Mouse (Mus musculus) forebrain, embryonic 14.5 days (tissue): ENCODE measurements around the gene Gm49395. TPM values are rescaled to one million over a fixed set of nuclear protein-coding genes. Genes with fewer than 3 reads are reported as not detected.

ENCODE experiments used
- ATAC-seq: fragments of 200-750 bp; cut with Nextera tagmentation; 2 replicates; pipeline ENCODE4 v1.8.0; 2017; ENCODE audit warnings: mild to moderate bottlenecking, moderate library complexity
- DNase-seq: peaks from one replicate; pipeline ENCODE4 v3.0.0-alpha.2; 2015; ENCODE audit warnings: low spot score
- H3K27ac ChIP-seq: fragments of 300-500 bp; sonication (generic); 2 replicates; pipeline ENCODE4 v1.5.1; 2014; ENCODE audit warnings: low read depth, mild to moderate bottlenecking, control low read depth, low read length, moderate library complexity
- H3K27me3 ChIP-seq: fragments of 300-500 bp; sonication (generic); replicated peaks from 2 replicates; pipeline ENCODE4 v1.6.1; 2014; ENCODE audit warnings: low read length, control low read depth, mixed read lengths; ENCODE audit not compliant: control insufficient read depth, insufficient read depth
- H3K36me3 ChIP-seq: fragments of 300-500 bp; sonication (generic); 2 replicates; pipeline ENCODE4 v1.6.1; 2014; ENCODE audit warnings: low read length, control low read depth; ENCODE audit not compliant: control insufficient read depth, insufficient read depth
- H3K4me1 ChIP-seq: fragments of 300-500 bp; sonication (generic); 2 replicates; pipeline ENCODE4 v1.6.1; 2014; ENCODE audit warnings: antibody characterized with exemption, low read length, control low read depth; ENCODE audit not compliant: control insufficient read depth, insufficient read depth
- H3K4me2 ChIP-seq: fragments of 300-500 bp; sonication (generic); 2 replicates; pipeline ENCODE4 v1.6.1; 2014; ENCODE audit warnings: mild to moderate bottlenecking, control low read depth, low read length
- H3K4me3 ChIP-seq: fragments of 300-500 bp; sonication (generic); 2 replicates; pipeline ENCODE4 v1.5.1; 2014; ENCODE audit warnings: low read depth, low read length, control low read depth
- H3K9ac ChIP-seq: fragments of 300-500 bp; sonication (generic); 2 replicates; pipeline ENCODE4 v1.6.1; 2014; ENCODE audit warnings: mild to moderate bottlenecking, low read length, control low read depth, moderate library complexity
- H3K9me3 ChIP-seq: fragments of 300-500 bp; sonication (generic); replicated peaks from 2 replicates; pipeline ENCODE4 v1.6.1; 2016; ENCODE audit warnings: low read length, control low read depth, mixed read lengths; ENCODE audit not compliant: control insufficient read depth
- WGBS: fragments of 180-500 bp; shearing (Covaris S2); extraction: QIAGEN DNeasy Blood & Tissue Kit; methylation state at CpG from one replicate; pipeline ENCODE4 v1.1.7; 2014; 5-methylcytosine and 5-hydroxymethylcytosine counted together
- polyA plus RNA-seq: library from polyadenylated mRNA; unstranded; fragments of >200 nt; fragmentation: Nextera tagmentation; extraction: Ambion mirVana; gene quantifications from 2 replicates; pipeline ENCODE4 v1.2.1, GENCODE M21; 2014

The Gm49395 gene
- 4.0 and 4.9 TPM in 2 replicates for polyA plus RNA-seq

- ATAC-seq (peak; percentile 81), DNase-seq (peak; percentile 66)
- under 1% methylated on average over 39 of the region's 39 CpGs for WGBS
- Histone ChIP-seq H3K36me3 (no peaks in the 10 kb centered on the region), H3K4me1 (peaks cover 10% of the 10 kb centered on the region), H3K9me3 (no peaks in the 10 kb centered on the region), H3K9ac (peak within 1 kb of the TSS; percentile 61), H3K27me3 (peaks cover 16% of the 10 kb centered on the region), H3K27ac (0 out of 2 replicates have a peak within 1 kb of the TSS, but pooled peaks have one; percentile 27), H3K4me2 (peak within 1 kb of the TSS; percentile 86), H3K4me3 (peak within 1 kb of the TSS; percentile 43)
These were observed at the start of gene Gm49395, which contains the start of gene Itga1 for GRCm38 (mm10) chr13:115101355-115102191. Gm49395 (minus strand) TSS chr13:115101921. Itga1 (minus strand) TSS chr13:115101964.

GRCm38 (mm10) chr13:115150602-115151001 is 48.9 kb upstream of the Gm49395 start:
- no peak for ATAC-seq
- Histone ChIP-seq H3K36me3 (no peaks in the 10 kb centered on the region), H3K4me2 (no peak overlapping the region), H3K4me3 (no peak overlapping the region), H3K27ac (no peak overlapping the region), H3K9ac (no peak overlapping the region), H3K4me1 (no peaks in the 10 kb centered on the region), H3K27me3 (no peaks in the 10 kb centered on the region), H3K9me3 (no peaks in the 10 kb centered on the region)
- no peak for DNase-seq
- 94% methylated on average over 1 of the region's 1 CpGs for WGBS

- no peak overlapping the region for H3K4me3 ChIP-seq
- no peak for DNase-seq
- no peaks in the 10 kb centered on the region for H3K9me3 ChIP-seq
- ATAC-seq, result no peak
- H3K4me1 ChIP-seq, result no peaks in the 10 kb centered on the region
- 90% methylated on average over 6 of the region's 6 CpGs for WGBS
- no peaks in the 10 kb centered on the region for H3K27me3 ChIP-seq
- H3K27ac ChIP-seq, result no peak overlapping the region
- H3K36me3 ChIP-seq, result no peaks in the 10 kb centered on the region
- H3K4me2 ChIP-seq, result no peak overlapping the region
- H3K9ac ChIP-seq, result no peak overlapping the region
These were observed 48.1 kb upstream of the Gm49395 start for GRCm38 (mm10) chr13:115149849-115150248.

GRCm38 (mm10) chr13:115143575-115143974 is 41.9 kb upstream of the Gm49395 start:
- WGBS, result 90% methylated on average over 2 of the region's 2 CpGs

GRCm38 (mm10) chr13:115142066-115142465 is 40.3 kb upstream of the Gm49395 start:
- Histone ChIP-seq H3K27me3 (no peaks in the 10 kb centered on the region), H3K4me1 (no peaks in the 10 kb centered on the region), H3K9me3 (no peaks in the 10 kb centered on the region), H3K9ac (no peak overlapping the region), H3K27ac (no peak overlapping the region), H3K4me3 (no peak overlapping the region), H3K36me3 (no peaks in the 10 kb centered on the region), H3K4me2 (no peak overlapping the region)
- WGBS, result 91% methylated on average over 3 of the region's 3 CpGs
- no peak for DNase-seq
- no peak for ATAC-seq

More at GRCm38 (mm10) chr13:115143575-115143974, 41.9 kb upstream of the Gm49395 start:
- Histone ChIP-seq H3K4me1 (no peaks in the 10 kb centered on the region), H3K4me3 (no peak overlapping the region), H3K4me2 (no peak overlapping the region), H3K36me3 (no peaks in the 10 kb centered on the region), H3K27ac (no peak overlapping the region), H3K27me3 (no peaks in the 10 kb centered on the region), H3K9me3 (no peaks in the 10 kb centered on the region), H3K9ac (no peak overlapping the region)
- no peak for ATAC-seq
- DNase-seq, result no peak

GRCm38 (mm10) chr13:115138513-115138912 is 36.8 kb upstream of the Gm49395 start:
- DNase-seq, result no peak
- no peaks in the 10 kb centered on the region for H3K9me3 ChIP-seq
- H3K27ac ChIP-seq, result no peak overlapping the region
- 94% methylated on average over 7 of the region's 7 CpGs for WGBS
- no peaks in the 10 kb centered on the region for H3K27me3 ChIP-seq
- no peak overlapping the region for H3K4me3 ChIP-seq
- H3K4me2 ChIP-seq, result no peak overlapping the region
- no peaks in the 10 kb centered on the region for H3K4me1 ChIP-seq
- H3K9ac ChIP-seq, result no peak overlapping the region
- ATAC-seq, result no peak
- no peaks in the 10 kb centered on the region for H3K36me3 ChIP-seq

- Histone ChIP-seq H3K4me1 (no peaks in the 10 kb centered on the region), H3K4me2 (no peak overlapping the region), H3K36me3 (no peaks in the 10 kb centered on the region), H3K9me3 (no peaks in the 10 kb centered on the region), H3K27ac (no peak overlapping the region), H3K27me3 (no peaks in the 10 kb centered on the region), H3K4me3 (no peak overlapping the region), H3K9ac (no peak overlapping the region)
- ATAC-seq (no peak), DNase-seq (no peak)
- 93% methylated on average over 3 of the region's 3 CpGs for WGBS
These were observed 35.0 kb upstream of the Gm49395 start for GRCm38 (mm10) chr13:115136761-115137160.

GRCm38 (mm10) chr13:115132435-115132834 is 30.7 kb upstream of the Gm49395 start:
- Histone ChIP-seq H3K4me1 (no peaks in the 10 kb centered on the region), H3K4me3 (no peak overlapping the region), H3K36me3 (no peaks in the 10 kb centered on the region), H3K27ac (no peak overlapping the region), H3K9me3 (no peaks in the 10 kb centered on the region), H3K4me2 (no peak overlapping the region), H3K27me3 (no peaks in the 10 kb centered on the region), H3K9ac (no peak overlapping the region)
- 45% methylated on average over 5 of the region's 5 CpGs for WGBS
- DNase-seq (no peak), ATAC-seq (no peak)

- Histone ChIP-seq H3K9ac (no peak overlapping the region), H3K36me3 (no peaks in the 10 kb centered on the region), H3K9me3 (no peaks in the 10 kb centered on the region), H3K4me3 (no peak overlapping the region), H3K27ac (no peak overlapping the region), H3K4me2 (no peak overlapping the region), H3K4me1 (no peaks in the 10 kb centered on the region), H3K27me3 (no peaks in the 10 kb centered on the region)
- WGBS, result 74% methylated on average over 3 of the region's 3 CpGs
- ATAC-seq, result no peak
- DNase-seq, result no peak
These were observed 29.7 kb upstream of the Gm49395 start for GRCm38 (mm10) chr13:115131381-115131780.
